Mouse (Mus musculus) forebrain, embryonic 14.5 days (tissue): ENCODE results near the gene Syne2. TPM values are rescaled to one million over a fixed set of nuclear protein-coding genes. Genes with fewer than 3 reads are reported as not detected.
"Not testable (repeated sequence)": the region's sequence is repeated elsewhere in the genome, so short reads cannot be mapped to it uniquely, and the experiment has no call there.

ENCODE experiments used
- ATAC-seq: fragments of 200-750 bp; cut with Nextera tagmentation; 2 replicates; pipeline ENCODE4 v1.8.0; 2017; ENCODE audit warnings: mild to moderate bottlenecking, moderate library complexity
- DNase-seq: peaks from one replicate; pipeline ENCODE4 v3.0.0-alpha.2; 2015; ENCODE audit warnings: low spot score
- H3K27ac ChIP-seq: fragments of 300-500 bp; sonication (generic); 2 replicates; pipeline ENCODE4 v1.5.1; 2014; ENCODE audit warnings: low read depth, mild to moderate bottlenecking, control low read depth, low read length, moderate library complexity
- H3K27me3 ChIP-seq: fragments of 300-500 bp; sonication (generic); replicated peaks from 2 replicates; pipeline ENCODE4 v1.6.1; 2014; ENCODE audit warnings: low read length, control low read depth, mixed read lengths; ENCODE audit not compliant: control insufficient read depth, insufficient read depth
- H3K36me3 ChIP-seq: fragments of 300-500 bp; sonication (generic); 2 replicates; pipeline ENCODE4 v1.6.1; 2014; ENCODE audit warnings: low read length, control low read depth; ENCODE audit not compliant: control insufficient read depth, insufficient read depth
- H3K4me1 ChIP-seq: fragments of 300-500 bp; sonication (generic); 2 replicates; pipeline ENCODE4 v1.6.1; 2014; ENCODE audit warnings: antibody characterized with exemption, low read length, control low read depth; ENCODE audit not compliant: control insufficient read depth, insufficient read depth
- H3K4me2 ChIP-seq: fragments of 300-500 bp; sonication (generic); 2 replicates; pipeline ENCODE4 v1.6.1; 2014; ENCODE audit warnings: mild to moderate bottlenecking, control low read depth, low read length
- H3K4me3 ChIP-seq: fragments of 300-500 bp; sonication (generic); 2 replicates; pipeline ENCODE4 v1.5.1; 2014; ENCODE audit warnings: low read depth, low read length, control low read depth
- H3K9ac ChIP-seq: fragments of 300-500 bp; sonication (generic); 2 replicates; pipeline ENCODE4 v1.6.1; 2014; ENCODE audit warnings: mild to moderate bottlenecking, low read length, control low read depth, moderate library complexity
- H3K9me3 ChIP-seq: fragments of 300-500 bp; sonication (generic); replicated peaks from 2 replicates; pipeline ENCODE4 v1.6.1; 2016; ENCODE audit warnings: low read length, control low read depth, mixed read lengths; ENCODE audit not compliant: control insufficient read depth
- WGBS: fragments of 180-500 bp; shearing (Covaris S2); extraction: QIAGEN DNeasy Blood & Tissue Kit; methylation state at CpG from one replicate; pipeline ENCODE4 v1.1.7; 2014; 5-methylcytosine and 5-hydroxymethylcytosine counted together
- polyA plus RNA-seq: library from polyadenylated mRNA; unstranded; fragments of >200 nt; fragmentation: Nextera tagmentation; extraction: Ambion mirVana; gene quantifications from 2 replicates; pipeline ENCODE4 v1.2.1, GENCODE M21; 2014

Gene Syne2
- 62.0 and 84.9 TPM in 2 replicates for polyA plus RNA-seq

GRCm38 (mm10) chr12:75817959-75818452 is at the start of gene Syne2:
Syne2 (plus strand) TSS chr12:75818134.
- no peaks in the 10 kb centered on the region for H3K27me3 ChIP-seq
- ATAC-seq (peak; percentile 96), DNase-seq (peak; percentile 88)
- H3K9ac ChIP-seq, result peak within 1 kb of the TSS; percentile 94
- H3K27ac ChIP-seq, result peak within 1 kb of the TSS; percentile 89
- H3K4me3 ChIP-seq, result peak within 1 kb of the TSS; percentile 88
- no peaks in the 10 kb centered on the region for H3K9me3 ChIP-seq
- H3K4me1 ChIP-seq, result peaks cover 9% of the 10 kb centered on the region
- peak within 1 kb of the TSS; percentile 82 for H3K4me2 ChIP-seq
- no peaks in the 10 kb centered on the region for H3K36me3 ChIP-seq
- under 1% methylated on average over 49 of the region's 54 CpGs for WGBS

- no peak for DNase-seq
- H3K27me3 ChIP-seq, result no peaks in the 10 kb centered on the region
- H3K4me2 ChIP-seq, result no peak overlapping the region
- H3K36me3 ChIP-seq, result no peaks in the 10 kb centered on the region
- no peak overlapping the region for H3K9ac ChIP-seq
- H3K27ac ChIP-seq, result no peak overlapping the region
- H3K4me3 ChIP-seq, result no peak overlapping the region
- no peaks in the 10 kb centered on the region for H3K9me3 ChIP-seq
- ATAC-seq, result no peak
- WGBS, result 76% methylated on average over 3 of the region's 3 CpGs
- no peaks in the 10 kb centered on the region for H3K4me1 ChIP-seq
These were observed 46.5 kb upstream of the Syne2 start for GRCm38 (mm10) chr12:75771410-75771809.

- 31% methylated on average over 3 of the region's 3 CpGs for WGBS
- Histone ChIP-seq H3K27ac (no peak overlapping the region), H3K9me3 (no peaks in the 10 kb centered on the region)
These were observed 45.4 kb upstream of the Syne2 start for GRCm38 (mm10) chr12:75772424-75773034.

GRCm38 (mm10) chr12:75781445-75781844 is 36.5 kb upstream of the Syne2 start:
- Histone ChIP-seq H3K27me3 (no peaks in the 10 kb centered on the region), H3K27ac (no peak overlapping the region), H3K4me3 (no peak overlapping the region), H3K9me3 (no peaks in the 10 kb centered on the region), H3K4me1 (no peaks in the 10 kb centered on the region), H3K36me3 (no peaks in the 10 kb centered on the region), H3K9ac (no peak overlapping the region), H3K4me2 (no peak overlapping the region)
- ATAC-seq, result no peak
- no peak for DNase-seq

More at GRCm38 (mm10) chr12:75772424-75773034, 45.4 kb upstream of the Syne2 start:
- no peak overlapping the region for H3K4me2 ChIP-seq
- DNase-seq (peak; percentile 32), ATAC-seq (no peak)
- no peaks in the 10 kb centered on the region for H3K4me1 ChIP-seq
- H3K9ac ChIP-seq, result no peak overlapping the region
- H3K36me3 ChIP-seq, result no peaks in the 10 kb centered on the region
- H3K27me3 ChIP-seq, result no peaks in the 10 kb centered on the region
- H3K4me3 ChIP-seq, result no peak overlapping the region

GRCm38 (mm10) chr12:75781995-75782394 is 35.9 kb upstream of the Syne2 start:
- Histone ChIP-seq H3K9me3 (no peaks in the 10 kb centered on the region), H3K27ac (no peak overlapping the region), H3K27me3 (no peaks in the 10 kb centered on the region), H3K4me2 (no peak overlapping the region), H3K36me3 (no peaks in the 10 kb centered on the region), H3K9ac (no peak overlapping the region), H3K4me1 (no peaks in the 10 kb centered on the region), H3K4me3 (no peak overlapping the region)
- ATAC-seq, result no peak
- DNase-seq, result no peak
- 89% methylated on average over 7 of the region's 7 CpGs for WGBS

- Histone ChIP-seq H3K27ac (no peak overlapping the region), H3K9ac (no peak overlapping the region), H3K27me3 (no peaks in the 10 kb centered on the region), H3K4me1 (no peaks in the 10 kb centered on the region), H3K9me3 (no peaks in the 10 kb centered on the region), H3K4me3 (no peak overlapping the region), H3K36me3 (no peaks in the 10 kb centered on the region), H3K4me2 (no peak overlapping the region)
- WGBS, result 87% methylated on average over 2 of the region's 2 CpGs
- ATAC-seq (no peak), DNase-seq (no peak)
These were observed 33.6 kb upstream of the Syne2 start for GRCm38 (mm10) chr12:75784271-75784751.

GRCm38 (mm10) chr12:75786681-75787080 is 31.3 kb upstream of the Syne2 start:
- not testable (repeated sequence) for H3K27ac ChIP-seq, H3K4me3 ChIP-seq, H3K4me2 ChIP-seq, H3K27me3 ChIP-seq, H3K9me3 ChIP-seq, H3K36me3 ChIP-seq, H3K4me1 ChIP-seq, H3K9ac ChIP-seq
- 0 out of 2 replicates have a peak, but pooled peaks have one; percentile 55 for ATAC-seq
- peak; percentile 91 for DNase-seq
- 0% methylated on average over 2 of the region's 2 CpGs for WGBS

- DNase-seq, result peak; percentile 17
These were observed 28.5 kb upstream of the Syne2 start for GRCm38 (mm10) chr12:75789451-75789850.

GRCm38 (mm10) chr12:75794527-75794926 is 23.4 kb upstream of the Syne2 start:
- 74% methylated on average over 4 of the region's 4 CpGs for WGBS
- no peak for DNase-seq
- Histone ChIP-seq H3K4me2 (no peak overlapping the region), H3K27ac (no peak overlapping the region), H3K27me3 (no peaks in the 10 kb centered on the region), H3K4me1 (no peaks in the 10 kb centered on the region), H3K9me3 (no peaks in the 10 kb centered on the region; the same call in 1 of the 2 replicates), H3K4me3 (no peak overlapping the region), H3K36me3 (no peaks in the 10 kb centered on the region), H3K9ac (no peak overlapping the region)
- ATAC-seq, result no peak

More at GRCm38 (mm10) chr12:75789451-75789850, 28.5 kb upstream of the Syne2 start:
- no peak for ATAC-seq
- Histone ChIP-seq H3K4me3 (no peak overlapping the region), H3K4me1 (no peaks in the 10 kb centered on the region), H3K4me2 (no peak overlapping the region), H3K9me3 (no peaks in the 10 kb centered on the region), H3K27ac (no peak overlapping the region), H3K27me3 (no peaks in the 10 kb centered on the region), H3K36me3 (no peaks in the 10 kb centered on the region), H3K9ac (no peak overlapping the region)
- WGBS, result 68% methylated on average over 4 of the region's 4 CpGs
